Mouse (Mus musculus): ENCODE measurements around the gene Gzmg. TPM values are rescaled to one million over a fixed set of nuclear protein-coding genes. Genes with fewer than 3 reads are reported as not detected.

Gene Gzmg
- polyA plus RNA-seq (2017; shearing (Covaris generic)): not detected

GRCm38 (mm10) chr14:56159479-56159878, at the start of gene Gzmg:
TSS of gene Gzmg (minus strand) at chr14:56159579.

GRCm38 (mm10) chr14:56174499-56174898, 15.1 kb upstream of the Gzmg start, which contains the start of gene Gzmn:
TSS of gene Gzmn (minus strand) at chr14:56174599.

GRCm38 (mm10) chr14:56132508-56132907, 26.9 kb downstream of the Gzmg start, which contains the start of gene Gzmd:
TSS of gene Gzmd (minus strand) at chr14:56132608.

GRCm38 (mm10) chr14:56120525-56120924, 38.9 kb downstream of the Gzmg start, which contains the start of gene Gzme:
TSS of gene Gzme (minus strand) at chr14:56120625.

Other genes starting within 250 kb of the Gzmg start
- gene Cma1, start 214.9 kb downstream of the Gzmg start, polyA plus RNA-seq (2017; shearing (Covaris generic)): not detected
- gene Cma2, start 208.6 kb downstream of the Gzmg start, polyA plus RNA-seq (2017; shearing (Covaris generic)): not detected
- gene Mcpt1, start 141.6 kb downstream of the Gzmg start, polyA plus RNA-seq (2017; shearing (Covaris generic)): not detected
- under 1 TPM in 1 of 2 experiments, not detected in 1; 0.32 TPM for gene Mcpt9, start 129.1 kb downstream of the Gzmg start, polyA plus RNA-seq (2017; shearing (Covaris generic))
- not detected for gene Mcpt2, start 117.5 kb downstream of the Gzmg start, polyA plus RNA-seq (2017; shearing (Covaris generic))
- gene Mcpt4, start 97.3 kb downstream of the Gzmg start, polyA plus RNA-seq (2017; shearing (Covaris generic)): not detected
- under 1 TPM; 0.19 to 0.58 TPM for gene Mcpt8, start 74.3 kb downstream of the Gzmg start, polyA plus RNA-seq (2017; shearing (Covaris generic))
- gene Ctsg, start 57.0 kb downstream of the Gzmg start, polyA plus RNA-seq (2017; shearing (Covaris generic)): under 1 TPM in 1 of 2 experiments, not detected in 1; 0.54 TPM
- under 1 TPM in 1 of 2 experiments, not detected in 1; 0.18 TPM for gene Gzme, start 39.0 kb downstream of the Gzmg start, polyA plus RNA-seq (2017; shearing (Covaris generic))
- gene Gzmd, start 27.0 kb downstream of the Gzmg start, polyA plus RNA-seq (2017; shearing (Covaris generic)): under 1 TPM in 1 of 2 experiments, not detected in 1; 0.29 TPM
- not detected for gene Gzmn, start 15.0 kb upstream of the Gzmg start, polyA plus RNA-seq (2017; shearing (Covaris generic))
- gene Gzmf, start 51.8 kb upstream of the Gzmg start, polyA plus RNA-seq (2017; shearing (Covaris generic)): not detected
- 1 to 10 TPM; 4.9 to 7.4 TPM for gene Gzmc, start 75.1 kb upstream of the Gzmg start, polyA plus RNA-seq (2017; shearing (Covaris generic))
- 10 to 100 TPM in 1 of 2 experiments, 1 to 10 TPM in 1; 4.9 to 17.7 TPM for gene Gzmb, start 102.7 kb upstream of the Gzmg start, polyA plus RNA-seq (2017; shearing (Covaris generic))
- under 1 TPM; 0.24 to 0.33 TPM for gene Atp12a, start 205.5 kb upstream of the Gzmg start, polyA plus RNA-seq (2017; shearing (Covaris generic))
- under 1 TPM; 0.35 to 0.54 TPM for gene Rnf17, start 243.0 kb upstream of the Gzmg start, polyA plus RNA-seq (2017; shearing (Covaris generic))

Measured in inflammation-experienced regulatory T-cells (primary cell).